Mouse (Mus musculus): ENCODE data around the gene Ccdc151. TPM values are rescaled to one million over a fixed set of nuclear protein-coding genes. Genes with fewer than 3 reads are reported as not detected.
A peak's percentile ranks its signal among the peaks of the same experiment; 100 is the strongest.

The Ccdc151 gene
- polyA plus RNA-seq, 1 experiment from 2014 or later, result 0.53 TPM

- H3K36me3 ChIP-seq (ENCODE audit: control insufficient read depth, insufficient read depth, low read length), result peaks cover 7% of the 10 kb centered on the region; the same call in 1 of the 2 replicates
- H3K4me1 ChIP-seq (ENCODE audit: control insufficient read depth, insufficient read depth, low read length), result peaks cover 15% of the 10 kb centered on the region
- H3K9ac ChIP-seq (ENCODE audit: low read length), result no peak overlapping the region
- H3K9me3 ChIP-seq (replicated peaks; ENCODE audit: control insufficient read depth, low read length), result no peaks in the 10 kb centered on the region
- H3K4me2 ChIP-seq (ENCODE audit: low read depth, low read length), result no peak overlapping the region
- no peaks in the 10 kb centered on the region for H3K27me3 ChIP-seq (ENCODE audit: control insufficient read depth, insufficient read depth, low read length)
- no peak overlapping the region for H3K4me3 ChIP-seq (replicated peaks; ENCODE audit: low read length)
- 84% methylated on average over 12 of the region's 12 CpGs for WGBS
- H3K27ac ChIP-seq (ENCODE audit: low read length), result no peak overlapping the region
- ATAC-seq (ENCODE audit: insufficient read depth, low FRiP score), result no peak
Observed at GRCm38 (mm10) chr9:22004546-22004945, 2.1 kb upstream of the Ccdc151 start.

GRCm38 (mm10) chr9:22003163-22003554, 725 bp upstream of the Ccdc151 start:
- peaks cover 15% of the 10 kb centered on the region for H3K4me1 ChIP-seq (ENCODE audit: control insufficient read depth, insufficient read depth, low read length)
- peak overlapping the region; percentile 69 for H3K27ac ChIP-seq (ENCODE audit: low read length)
- under 1% methylated on average over 18 of the region's 18 CpGs for WGBS
- H3K9me3 ChIP-seq (replicated peaks; ENCODE audit: control insufficient read depth, low read length), result no peaks in the 10 kb centered on the region
- H3K4me3 ChIP-seq (replicated peaks; ENCODE audit: low read length), result peak overlapping the region; percentile 79
- no peaks in the 10 kb centered on the region for H3K36me3 ChIP-seq (ENCODE audit: control insufficient read depth, insufficient read depth, low read length)
- peak overlapping the region; percentile 69 for H3K9ac ChIP-seq (ENCODE audit: low read length)
- ATAC-seq (ENCODE audit: insufficient read depth, low FRiP score), result no peak
- H3K27me3 ChIP-seq (ENCODE audit: control insufficient read depth, insufficient read depth, low read length), result no peaks in the 10 kb centered on the region
- H3K4me2 ChIP-seq (ENCODE audit: low read depth, low read length), result peak overlapping the region; percentile 76

GRCm38 (mm10) chr9:22001633-22002032, 801 bp downstream of the Ccdc151 start:
- Histone ChIP-seq H3K9ac (ENCODE audit: low read length) (no peak overlapping the region), H3K4me1 (ENCODE audit: control insufficient read depth, insufficient read depth, low read length) (peaks cover 15% of the 10 kb centered on the region), H3K4me3 (replicated peaks; ENCODE audit: low read length) (no peak overlapping the region), H3K27ac (ENCODE audit: low read length) (no peak overlapping the region), H3K9me3 (replicated peaks; ENCODE audit: control insufficient read depth, low read length) (no peaks in the 10 kb centered on the region), H3K4me2 (ENCODE audit: low read depth, low read length) (no peak overlapping the region), H3K27me3 (ENCODE audit: control insufficient read depth, insufficient read depth, low read length) (no peaks in the 10 kb centered on the region), H3K36me3 (ENCODE audit: control insufficient read depth, insufficient read depth, low read length) (no peaks in the 10 kb centered on the region)
- no peak for ATAC-seq (ENCODE audit: insufficient read depth, low FRiP score)
- 92% methylated on average over 4 of the region's 4 CpGs for whole genome bisulfite sequencing

- H3K4me1 ChIP-seq (ENCODE audit: control insufficient read depth, insufficient read depth, low read length), result peaks cover 15% of the 10 kb centered on the region
- H3K4me2 ChIP-seq (ENCODE audit: low read depth, low read length), result no peak overlapping the region
- no peaks in the 10 kb centered on the region for H3K36me3 ChIP-seq (ENCODE audit: control insufficient read depth, insufficient read depth, low read length)
- 90% methylated on average over 6 of the region's 6 CpGs for WGBS
- no peak overlapping the region for H3K9ac ChIP-seq (ENCODE audit: low read length)
- no peak overlapping the region for H3K4me3 ChIP-seq (replicated peaks; ENCODE audit: low read length)
- no peaks in the 10 kb centered on the region for H3K27me3 ChIP-seq (ENCODE audit: control insufficient read depth, insufficient read depth, low read length)
- no peak for ATAC-seq (ENCODE audit: insufficient read depth, low FRiP score)
- H3K27ac ChIP-seq (ENCODE audit: low read length), result no peak overlapping the region
- no peaks in the 10 kb centered on the region for H3K9me3 ChIP-seq (replicated peaks; ENCODE audit: control insufficient read depth, low read length)
Observed at GRCm38 (mm10) chr9:22000296-22000695, 2.1 kb downstream of the Ccdc151 start.

GRCm38 (mm10) chr9:21996178-21996867, 6.1 kb downstream of the Ccdc151 start:
- Histone ChIP-seq H3K4me3 (replicated peaks; ENCODE audit: low read length) (no peak overlapping the region), H3K9me3 (replicated peaks; ENCODE audit: control insufficient read depth, low read length) (no peaks in the 10 kb centered on the region), H3K36me3 (ENCODE audit: control insufficient read depth, insufficient read depth, low read length) (no peaks in the 10 kb centered on the region), H3K27ac (ENCODE audit: low read length) (no peak overlapping the region), H3K4me2 (ENCODE audit: low read depth, low read length) (no peak overlapping the region), H3K9ac (ENCODE audit: low read length) (no peak overlapping the region), H3K27me3 (ENCODE audit: control insufficient read depth, insufficient read depth, low read length) (peaks cover 11% of the 10 kb centered on the region), H3K4me1 (ENCODE audit: control insufficient read depth, insufficient read depth, low read length) (no peaks in the 10 kb centered on the region)
- no peak for ATAC-seq (ENCODE audit: insufficient read depth, low FRiP score)
- WGBS, result 76% methylated on average over 3 of the region's 3 CpGs

GRCm38 (mm10) chr9:21992227-21992626, 10.2 kb downstream of the Ccdc151 start:
- no peak overlapping the region for H3K4me2 ChIP-seq (ENCODE audit: low read depth, low read length)
- peaks cover 15% of the 10 kb centered on the region for H3K4me1 ChIP-seq (ENCODE audit: control insufficient read depth, insufficient read depth, low read length)
- H3K4me3 ChIP-seq (replicated peaks; ENCODE audit: low read length), result no peak overlapping the region
- peaks cover 51% of the 10 kb centered on the region for H3K27me3 ChIP-seq (ENCODE audit: control insufficient read depth, insufficient read depth, low read length)
- ATAC-seq (ENCODE audit: insufficient read depth, low FRiP score), result no peak
- no peak overlapping the region for H3K9ac ChIP-seq (ENCODE audit: low read length)
- H3K9me3 ChIP-seq (replicated peaks; ENCODE audit: control insufficient read depth, low read length), result no peaks in the 10 kb centered on the region
- no peaks in the 10 kb centered on the region for H3K36me3 ChIP-seq (ENCODE audit: control insufficient read depth, insufficient read depth, low read length)
- 71% methylated on average over 4 of the region's 4 CpGs for WGBS
- H3K27ac ChIP-seq (ENCODE audit: low read length), result no peak overlapping the region

- Histone ChIP-seq H3K9me3 (replicated peaks; ENCODE audit: control insufficient read depth, low read length) (no peaks in the 10 kb centered on the region), H3K4me1 (ENCODE audit: control insufficient read depth, insufficient read depth, low read length) (peaks cover 15% of the 10 kb centered on the region), H3K27me3 (ENCODE audit: control insufficient read depth, insufficient read depth, low read length) (peaks cover 58% of the 10 kb centered on the region), H3K36me3 (ENCODE audit: control insufficient read depth, insufficient read depth, low read length) (no peaks in the 10 kb centered on the region), H3K9ac (ENCODE audit: low read length) (peak within 1 kb of the TSS; percentile 66), H3K27ac (ENCODE audit: low read length) (no peak within 1 kb of the TSS), H3K4me2 (ENCODE audit: low read depth, low read length) (peak within 1 kb of the TSS; percentile 77), H3K4me3 (replicated peaks; ENCODE audit: low read length) (peak within 1 kb of the TSS; percentile 52)
- WGBS, result 2% methylated on average over 41 of the region's 42 CpGs
- peak; percentile 65 for ATAC-seq (ENCODE audit: insufficient read depth, low FRiP score)
Observed at GRCm38 (mm10) chr9:21989230-21990110, 13.0 kb downstream of the Ccdc151 start, which contains the start of gene Rgl3. Rgl3 (minus strand) TSS chr9:21989446.

GRCm38 (mm10) chr9:21988421-21989101, 13.9 kb downstream of the Ccdc151 start:
- Histone ChIP-seq H3K4me2 (ENCODE audit: low read depth, low read length) (peak overlapping the region; percentile 77), H3K4me3 (replicated peaks; ENCODE audit: low read length) (peak overlapping the region; percentile 52), H3K36me3 (ENCODE audit: control insufficient read depth, insufficient read depth, low read length) (no peaks in the 10 kb centered on the region), H3K9ac (ENCODE audit: low read length) (peak overlapping the region; percentile 66), H3K9me3 (replicated peaks; ENCODE audit: control insufficient read depth, low read length) (no peaks in the 10 kb centered on the region), H3K4me1 (ENCODE audit: control insufficient read depth, insufficient read depth, low read length) (peaks cover 15% of the 10 kb centered on the region), H3K27me3 (ENCODE audit: control insufficient read depth, insufficient read depth, low read length) (peaks cover 58% of the 10 kb centered on the region), H3K27ac (ENCODE audit: low read length) (no peak overlapping the region)
- WGBS, result 1% methylated on average over 32 of the region's 32 CpGs
- peak; percentile 54; the same call in 1 of the 2 replicates for ATAC-seq (ENCODE audit: insufficient read depth, low FRiP score)

All from stomach, embryonic 16.5 days (tissue).